Mouse (Mus musculus): ENCODE results near the gene Repin1.

DNA sequence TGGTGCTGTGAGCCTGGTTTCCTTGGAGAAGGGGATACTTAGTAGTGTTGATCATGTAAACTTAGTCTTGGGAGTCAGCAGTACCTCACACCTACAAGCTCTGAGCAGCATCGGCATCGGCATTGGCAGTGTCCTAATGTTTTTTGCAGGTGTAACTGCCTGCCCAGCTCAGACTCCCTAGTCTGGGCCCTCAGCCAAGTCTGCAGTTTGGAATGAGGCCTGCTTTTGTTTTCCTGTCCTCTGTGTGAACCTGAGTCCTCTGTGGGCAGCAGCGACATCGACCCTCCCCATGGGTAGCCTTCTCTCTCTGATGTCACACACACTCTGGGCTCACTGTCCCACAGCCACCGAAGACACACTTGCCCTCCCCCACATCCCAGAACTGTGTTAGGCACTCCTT is 27.4 kb upstream of the Repin1 start:
- TF ChIP-seq POLR2A (IDR thresholded peaks at IDR 0.05; ENCODE audit: insufficient read length, low read depth) (no peak), USF1 (IDR thresholded peaks at IDR 0.05; ENCODE audit: low read depth) (no peak), MAX (IDR thresholded peaks at IDR 0.05; ENCODE audit: low read depth) (no peak), MYOG (IDR thresholded peaks at IDR 0.05; ENCODE audit: control insufficient read depth in 1 of 3, insufficient read depth in 1 of 3, insufficient read length in 2 of 3, low read depth in 2 of 3) (no peak), MYOD1 (IDR thresholded peaks at IDR 0.05; ENCODE audit: control insufficient read depth in 1 of 3, insufficient read length in 2 of 3, low read depth in 2 of 3) (no peak), E2F4 (IDR thresholded peaks at IDR 0.05; ENCODE audit: insufficient read depth) (no peak), REST (IDR thresholded peaks at IDR 0.05; ENCODE audit: insufficient read depth, insufficient read length) (no peak)
